8 mouse cellular contexts compared by ENCODE assay signal in genomic region chr4:123797856-123798255, GRCm38 (mm10). TPM values are rescaled to one million over a fixed set of nuclear protein-coding genes. Genes with fewer than 3 reads are reported as not detected.
DNase-seq lines count a peak whose midpoint lies in the region; ATAC-seq and TF ChIP-seq lines count a peak whose summit lies in the region.

No protein-coding gene starts in this region.

- no peak overlapping the region for H3K4me3 ChIP-seq in hindbrain, embryonic 13.5 days
- no peak overlapping the region for H3K4me3 ChIP-seq in limb, embryonic 11.5 days (ENCODE audit: low read depth, low read length)
- no peak overlapping the region for H3K4me3 ChIP-seq in lung, postnatal 0 days (ENCODE audit: low read depth, low read length)

- H3K9ac ChIP-seq in hindbrain, embryonic 13.5 days: no peak overlapping the region
- H3K9ac ChIP-seq in limb, embryonic 11.5 days (ENCODE audit: low read length): no peak overlapping the region
- no peak overlapping the region for H3K9ac ChIP-seq in lung, postnatal 0 days (replicated peaks; ENCODE audit: low read depth)

- H3K27me3 ChIP-seq in hindbrain, embryonic 13.5 days: no peaks in the 10 kb centered on the region
- H3K27me3 ChIP-seq in limb, embryonic 11.5 days (ENCODE audit: control insufficient read depth, insufficient read depth, low read length): no peaks in the 10 kb centered on the region
- no peaks in the 10 kb centered on the region for H3K27me3 ChIP-seq in lung, postnatal 0 days (replicated peaks; ENCODE audit: insufficient read depth, low read length)

- ATAC-seq in hindbrain, embryonic 13.5 days (ENCODE audit: low FRiP score): peak; percentile 63
- ATAC-seq in limb, embryonic 11.5 days (ENCODE audit: insufficient number of reproducible peaks, low FRiP score, low TSS enrichment, low read depth): peak; percentile 57
- ATAC-seq in lung, postnatal 0 days: no peak

- H3K4me1 ChIP-seq in hindbrain, embryonic 13.5 days (replicated peaks): peaks cover 15% of the 10 kb centered on the region
- no peaks in the 10 kb centered on the region; the same call in 1 of the 2 replicates for H3K4me1 ChIP-seq in limb, embryonic 11.5 days (ENCODE audit: control insufficient read depth, insufficient read depth, low read length)
- H3K4me1 ChIP-seq in lung, postnatal 0 days (ENCODE audit: insufficient read depth, low read depth, low read length): no peaks in the 10 kb centered on the region

- intact Hi-C loops in gastrocnemius, postnatal 14 days (cut with DNase I; ENCODE audit: low total_unique reads): no loop called here

- no peak for TF ChIP-seq EP300 in lung, postnatal 0 days (IDR thresholded peaks at IDR 0.05)

- WGBS in hindbrain, embryonic 13.5 days: 31% methylated on average over 7 of the region's 7 CpGs
- 29% methylated on average over 7 of the region's 7 CpGs for WGBS in limb, embryonic 11.5 days
- 62% methylated on average over 7 of the region's 7 CpGs for WGBS in lung, postnatal 0 days

- H3K4me2 ChIP-seq in hindbrain, embryonic 13.5 days: no peak overlapping the region
- no peak overlapping the region for H3K4me2 ChIP-seq in limb, embryonic 11.5 days (ENCODE audit: low read depth, severe bottlenecking)
- H3K4me2 ChIP-seq in lung, postnatal 0 days (replicated peaks; ENCODE audit: low read depth, low read length): no peak overlapping the region

- H3K27ac ChIP-seq in hindbrain, embryonic 13.5 days: peak overlapping the region; percentile 61
- no peak overlapping the region for H3K27ac ChIP-seq in limb, embryonic 11.5 days (replicated peaks; ENCODE audit: low read depth, low read length)
- H3K27ac ChIP-seq in lung, postnatal 0 days (ENCODE audit: low read length): no peak overlapping the region

- H3K36me3 ChIP-seq in hindbrain, embryonic 13.5 days: no peaks in the 10 kb centered on the region
- H3K36me3 ChIP-seq in limb, embryonic 11.5 days (ENCODE audit: control insufficient read depth, insufficient read depth, low read length): no peaks in the 10 kb centered on the region
- no peaks in the 10 kb centered on the region for H3K36me3 ChIP-seq in lung, postnatal 0 days (ENCODE audit: insufficient read depth, low read length)

- no peaks in the 10 kb centered on the region for H3K9me3 ChIP-seq in hindbrain, embryonic 13.5 days
- no peaks in the 10 kb centered on the region for H3K9me3 ChIP-seq in limb, embryonic 11.5 days (ENCODE audit: control insufficient read depth, low read length)
- no peaks in the 10 kb centered on the region for H3K9me3 ChIP-seq in lung, postnatal 0 days (ENCODE audit: low read length)

- peak; percentile 11 for DNase-seq in gastrocnemius, postnatal 10 days
- no peak for DNase-seq in gastrocnemius, postnatal 14 days
- DNase-seq in limb, embryonic 11.5 days (ENCODE audit: low spot score): peak; percentile 57
- peak; percentile 45 to 67 for DNase-seq in right cerebral cortex, adult 2 months (ENCODE audit: low spot score in 2 of 2)
- no peak for DNase-seq in lung, postnatal 0 days (ENCODE audit: low spot score)
- no peak for DNase-seq in thymus, postnatal 25 days
- no peak for DNase-seq in kidney, adult 9 months

- no peak for TF ChIP-seq CTCF in lung, postnatal 0 days (IDR thresholded peaks at IDR 0.05)

RNA-seq across cellular contexts. Expression of gene Rhbdl2, which starts 10.2 kb away (rescaled TPM):
- 1 to 10 TPM in 1 of 2 experiments, not detected in 1; 1.5 TPM for total RNA-seq in gastrocnemius, postnatal 10 days (2021)
- total RNA-seq in gastrocnemius, postnatal 14 days (2021): under 1 TPM; 0.21 to 0.33 TPM
- 0.60 and 1.2 TPM in 2 replicates for polyA plus RNA-seq in hindbrain, embryonic 13.5 days (2015; fragmentation: Nextera tagmentation; extraction: Ambion mirVana)
- 1.3 and 1.7 TPM in 2 replicates for polyA plus RNA-seq in limb, embryonic 11.5 days (2014; fragmentation: Nextera tagmentation; extraction: Ambion mirVana)
- 0.25 and 0.35 TPM in 2 replicates for polyA plus RNA-seq in lung, postnatal 0 days (2015; fragmentation: Nextera tagmentation; extraction: Ambion mirVana)

RNA-seq across cellular contexts. Expression of gene Akirin1, which starts 47.7 kb away (rescaled TPM):
- total RNA-seq in gastrocnemius, postnatal 10 days (2021): 10 to 100 TPM; 20.9 to 23.0 TPM
- 10 to 100 TPM; 18.2 to 18.9 TPM for total RNA-seq in gastrocnemius, postnatal 14 days (2021)
- polyA plus RNA-seq in hindbrain, embryonic 13.5 days (2015; fragmentation: Nextera tagmentation; extraction: Ambion mirVana): 85.9 and 88.5 TPM in 2 replicates
- polyA plus RNA-seq in limb, embryonic 11.5 days (2014; fragmentation: Nextera tagmentation; extraction: Ambion mirVana): 68.8 and 69.0 TPM in 2 replicates
- 37.9 and 40.5 TPM in 2 replicates for polyA plus RNA-seq in lung, postnatal 0 days (2015; fragmentation: Nextera tagmentation; extraction: Ambion mirVana)

Comparison
In these comparisons a context has a peak if more than half of its experiments do, and no peak if none do; other contexts are left out.
1. DNase-seq: peak in gastrocnemius, postnatal 10 days (single experiment), limb, embryonic 11.5 days (single experiment) and right cerebral cortex, adult 2 months (2 of 2); none in gastrocnemius, postnatal 14 days (single experiment), lung, postnatal 0 days (single experiment), thymus, postnatal 25 days (single experiment) and kidney, adult 9 months (single experiment).